Mouse (Mus musculus): ENCODE data around the gene Dnase2a.
A peak's percentile ranks its signal among the peaks of the same experiment; 100 is the strongest.

Dnase2a gene

GRCm38 (mm10) chr8:84908421-84909161 is at the start of gene Dnase2a:
Gene Dnase2a, plus strand, starts transcription at chr8:84908560.
- peak; percentile 99 for DNase-seq (ENCODE audit: low spot score)

GRCm38 (mm10) chr8:84871376-84872308 is 36.7 kb upstream of the Dnase2a start, which contains the start of gene Syce2:
Gene Syce2, plus strand, starts transcription at chr8:84872111.
- no peak for DNase-seq (ENCODE audit: low spot score)

- no peak for DNase-seq (ENCODE audit: low spot score)
Observed at GRCm38 (mm10) chr8:84872309-84872965, 35.9 kb upstream of the Dnase2a start.

- DNase-seq (ENCODE audit: low spot score) = no peak
Observed at GRCm38 (mm10) chr8:84873016-84873415, 35.3 kb upstream of the Dnase2a start.

- DNase-seq (ENCODE audit: low spot score) = no peak
Observed at GRCm38 (mm10) chr8:84874339-84874738, 34.0 kb upstream of the Dnase2a start.

- peak; percentile 67 for DNase-seq (ENCODE audit: low spot score)
Observed at GRCm38 (mm10) chr8:84877297-84878035, 30.9 kb upstream of the Dnase2a start.

- no peak for DNase-seq (ENCODE audit: low spot score)
Observed at GRCm38 (mm10) chr8:84878915-84879314, 29.4 kb upstream of the Dnase2a start.

- DNase-seq (ENCODE audit: low spot score) = no peak
Observed at GRCm38 (mm10) chr8:84884728-84885127, 23.6 kb upstream of the Dnase2a start.

- DNase-seq (ENCODE audit: low spot score) = no peak
Observed at GRCm38 (mm10) chr8:84888280-84888679, 20.1 kb upstream of the Dnase2a start.

- DNase-seq (ENCODE audit: low spot score) = no peak
Observed at GRCm38 (mm10) chr8:84889141-84889540, 19.2 kb upstream of the Dnase2a start.

GRCm38 (mm10) chr8:84892993-84893708 is 15.2 kb upstream of the Dnase2a start:
- DNase-seq (ENCODE audit: low spot score) = no peak

GRCm38 (mm10) chr8:84893709-84894134 is 14.6 kb upstream of the Dnase2a start, which contains the start of gene Gcdh:
Gene Gcdh, minus strand, starts transcription at chr8:84893921.
- DNase-seq (ENCODE audit: low spot score) = peak; percentile 99

- DNase-seq (ENCODE audit: low spot score) = no peak
Observed at GRCm38 (mm10) chr8:84895963-84896362, 12.4 kb upstream of the Dnase2a start.

- no peak for DNase-seq (ENCODE audit: low spot score)
Observed at GRCm38 (mm10) chr8:84901071-84901470, 7.3 kb upstream of the Dnase2a start.

GRCm38 (mm10) chr8:84901752-84902151 is 6.6 kb upstream of the Dnase2a start, which contains the start of gene Klf1:
Gene Klf1, plus strand, starts transcription at chr8:84901928.
- DNase-seq (ENCODE audit: low spot score) = no peak

GRCm38 (mm10) chr8:84902367-84902919 is 5.9 kb upstream of the Dnase2a start:
- DNase-seq (ENCODE audit: low spot score) = no peak

GRCm38 (mm10) chr8:84902920-84903661 is 5.3 kb upstream of the Dnase2a start:
- peak; percentile 81 for DNase-seq (ENCODE audit: low spot score)

GRCm38 (mm10) chr8:84904351-84904750 is 4.0 kb upstream of the Dnase2a start:
- DNase-seq (ENCODE audit: low spot score) = no peak

- DNase-seq (ENCODE audit: low spot score) = no peak
Observed at GRCm38 (mm10) chr8:84907037-84907436, 1.3 kb upstream of the Dnase2a start.

- DNase-seq (ENCODE audit: low spot score) = no peak
Observed at GRCm38 (mm10) chr8:84907493-84907892, 867 bp upstream of the Dnase2a start.

Data from adipocyte (in vitro differentiated cells).